Mouse (Mus musculus) cerebellum, adult 9-11 months (tissue): ENCODE results near the gene Vma21-ps.
"Not testable (repeated sequence)": the region's sequence is repeated elsewhere in the genome, so short reads cannot be mapped to it uniquely, and the experiment has no call there.

Experiments
- DNase-seq: peaks from one replicate; pipeline ENCODE4 v3.0.0; 2022

Gene Vma21-ps

GRCm38 (mm10) chr4:52497144-52497543, at the start of gene Vma21-ps:
Gene Vma21-ps, minus strand, starts transcription at chr4:52497244.
- not testable (repeated sequence) for DNase-seq

GRCm38 (mm10) chr4:52543001-52543400, 46.0 kb upstream of the Vma21-ps start:
- no peak for DNase-seq

- no peak for DNase-seq
Measured at GRCm38 (mm10) chr4:52530636-52531035, 33.6 kb upstream of the Vma21-ps start.

GRCm38 (mm10) chr4:52526464-52526863, 29.4 kb upstream of the Vma21-ps start:
- DNase-seq: no peak

GRCm38 (mm10) chr4:52519301-52519700, 22.3 kb upstream of the Vma21-ps start:
- no peak for DNase-seq

- DNase-seq: no peak
Measured at GRCm38 (mm10) chr4:52517580-52517979, 20.5 kb upstream of the Vma21-ps start.

- no peak for DNase-seq
Measured at GRCm38 (mm10) chr4:52487486-52487885, 9.6 kb downstream of the Vma21-ps start.

- DNase-seq: no peak
Measured at GRCm38 (mm10) chr4:52473431-52473830, 23.6 kb downstream of the Vma21-ps start.

- DNase-seq: no peak
Measured at GRCm38 (mm10) chr4:52461321-52461720, 35.7 kb downstream of the Vma21-ps start.

GRCm38 (mm10) chr4:52459726-52460125, 37.3 kb downstream of the Vma21-ps start:
- no peak for DNase-seq
